Mouse (Mus musculus): ENCODE measurements around the gene Tbcd.

DNA sequence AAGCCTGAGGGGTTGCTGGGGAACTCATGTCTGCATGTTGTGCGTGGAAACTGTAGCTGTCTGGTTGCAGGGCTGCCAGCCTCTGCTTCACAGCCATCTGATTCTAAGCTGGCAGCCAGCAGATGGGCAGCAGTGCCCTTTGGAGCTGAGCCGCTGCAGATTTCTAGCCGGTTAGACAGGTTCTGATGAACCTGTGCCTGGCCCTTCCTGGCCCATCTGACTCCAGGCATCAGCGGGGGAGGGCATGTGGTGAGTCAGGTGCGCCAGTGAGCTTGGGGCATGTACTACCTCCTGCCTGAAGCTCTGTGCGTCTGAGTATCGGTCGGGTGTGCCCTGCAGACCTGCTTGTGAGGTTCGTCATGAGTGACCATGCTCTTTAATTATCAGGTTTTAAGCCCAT, 92.2 kb downstream of the Tbcd start:
- TF ChIP-seq CTCF (IDR thresholded peaks at IDR 0.05; ENCODE audit: low read depth, low read length): no peak
- no peak for TF ChIP-seq TAL1 (conservative IDR thresholded peaks at IDR 0.05; ENCODE audit: low read depth, low read length)
